ENCODE assay signal across 10 mouse cellular contexts in the genomic region with DNA sequence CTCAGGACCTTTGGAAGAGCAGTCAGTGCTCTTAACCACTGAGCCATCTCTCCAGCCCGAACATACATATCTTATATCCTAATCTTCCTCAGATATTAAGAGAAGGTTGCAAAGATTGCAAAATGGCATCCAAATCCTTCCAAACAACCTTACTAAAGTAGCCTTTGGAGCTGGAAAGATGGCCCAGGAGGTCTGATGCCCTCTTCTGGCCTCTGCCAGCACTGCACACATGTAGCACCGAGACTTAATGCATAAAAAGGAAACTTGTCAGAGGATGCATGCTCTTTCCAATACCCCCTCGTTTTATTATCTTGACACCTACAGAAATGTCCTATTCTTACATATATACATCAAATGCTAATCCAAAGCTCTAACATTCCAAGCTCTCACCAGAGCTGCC. TPM values are rescaled to one million over a fixed set of nuclear protein-coding genes. Genes with fewer than 3 reads are reported as not detected.
DNase-seq lines count a peak whose midpoint lies in the region; ATAC-seq and TF ChIP-seq lines count a peak whose summit lies in the region.
"Had no signal": no experiment of that assay in that cellular context is flagged by ENCODE, and none has a peak within 500 bp of the region (broad histone marks: within the 10 kb centered on the region; RNA-seq: fewer than 3 reads in every experiment).

No protein-coding gene starts in this region.

- H3K4me2 ChIP-seq in midbrain, embryonic 11.5 days, result no peak overlapping the region
- H3K4me2 ChIP-seq: heart, embryonic 13.5 days; lung, embryonic 15.5 days had no signal

- H3K4me3 ChIP-seq in lung, adult 2 months (replicated peaks; ENCODE audit: extremely low read depth, low read depth, low read length), result no peak overlapping the region
- H3K4me3 ChIP-seq in midbrain, embryonic 11.5 days (ENCODE audit: low read depth, low read length), result no peak overlapping the region
- H3K4me3 ChIP-seq: heart, embryonic 13.5 days; lung, embryonic 15.5 days had no signal

- no peaks in the 10 kb centered on the region for H3K27me3 ChIP-seq in midbrain, embryonic 11.5 days (ENCODE audit: control insufficient read depth, insufficient read depth, low read length)
- H3K27me3 ChIP-seq: heart, embryonic 13.5 days; lung, embryonic 15.5 days had no signal

- ATAC-seq in midbrain, embryonic 11.5 days (ENCODE audit: low FRiP score), result no peak

- 47% methylated on average over 3 of the region's 3 CpGs for WGBS in lung, adult 2 months
- WGBS in midbrain, embryonic 11.5 days, result 49% methylated on average over 3 of the region's 3 CpGs

- H3K36me3 ChIP-seq in midbrain, embryonic 11.5 days (ENCODE audit: control insufficient read depth, insufficient read depth, low read length), result no peaks in the 10 kb centered on the region
- H3K36me3 ChIP-seq: heart, embryonic 13.5 days; lung, embryonic 15.5 days had no signal

- peak; percentile 19 for DNase-seq in adrenal gland, adult 2 months
- DNase-seq in adrenal gland, adult 8-10 months, result no peak
- peak; percentile 67 for DNase-seq in kidney, postnatal 10 days
- no peak for DNase-seq in kidney, adult 11 months
- peak; percentile 75 for DNase-seq in R1 (ENCODE audit: low read depth, low spot score)
- peak; percentile 17 for DNase-seq in lung, adult 2 months
- peak; percentile 29 for DNase-seq in thymus, postnatal 0 days (ENCODE audit: low spot score)
- no peak for DNase-seq in midbrain, embryonic 11.5 days (ENCODE audit: low spot score, missing footprints)

- H3K4me1 ChIP-seq in lung, adult 2 months (ENCODE audit: control insufficient read depth, insufficient read depth, low read length), result no peaks in the 10 kb centered on the region
- no peaks in the 10 kb centered on the region for H3K4me1 ChIP-seq in midbrain, embryonic 11.5 days (ENCODE audit: control insufficient read depth, insufficient read depth, low read length)
- H3K4me1 ChIP-seq: heart, embryonic 13.5 days; lung, embryonic 15.5 days had no signal

- no peaks in the 10 kb centered on the region for H3K9me3 ChIP-seq in midbrain, embryonic 11.5 days (ENCODE audit: control insufficient read depth, low read length)
- H3K9me3 ChIP-seq: heart, embryonic 13.5 days; lung, embryonic 15.5 days had no signal

- TF ChIP-seq CTCF in lung, adult 2 months (IDR thresholded peaks at IDR 0.05; ENCODE audit: insufficient read depth, low read length), result peak; percentile 62

- no peak for TF ChIP-seq POLR2A in lung, adult 2 months (IDR thresholded peaks at IDR 0.05; ENCODE audit: borderline replicate concordance, extremely low read depth, low read depth, low read length)

- H3K27ac ChIP-seq in midbrain, embryonic 11.5 days (ENCODE audit: low read depth, low read length), result no peak overlapping the region
- H3K27ac ChIP-seq: heart, embryonic 13.5 days; lung, embryonic 15.5 days had no signal

- no peak overlapping the region for H3K9ac ChIP-seq in midbrain, embryonic 11.5 days (ENCODE audit: low read length)
- H3K9ac ChIP-seq: heart, embryonic 13.5 days; lung, embryonic 15.5 days had no signal

RNA-seq across cellular contexts. Expression of a gene that starts 2.3 kb away (rescaled TPM):
- under 1 TPM; 0.29 to 0.66 TPM for total RNA-seq in adrenal gland, adult 2 months (2021)
- polyA plus RNA-seq in adrenal gland, adult 2 months (2012; rRNA removed), result 0.17 and 0.20 TPM in 2 replicates
- under 1 TPM; 0.14 to 0.91 (median 0.52) TPM for total RNA-seq in adrenal gland, adult 8-10 months (2022)
- 0.34 and 0.57 TPM in 2 replicates for polyA plus RNA-seq in lung, adult 2 months (2012; rRNA removed)
- polyA plus RNA-seq in thymus, postnatal 0 days (2015; fragmentation: Nextera tagmentation; extraction: Ambion mirVana), result 0.36 and 0.44 TPM in 2 replicates
- polyA plus RNA-seq in midbrain, embryonic 11.5 days (2014; fragmentation: Nextera tagmentation; extraction: Ambion mirVana), result not detected in 2 replicates
- polyA plus RNA-seq: heart, embryonic 13.5 days; lung, embryonic 15.5 days had no signal

RNA-seq across cellular contexts. Expression of a gene that starts 27.3 kb away (rescaled TPM):
- total RNA-seq in adrenal gland, adult 2 months (2021), result 10 to 100 TPM; 72.3 to 99.9 TPM
- 184 and 189 TPM in 2 replicates for polyA plus RNA-seq in adrenal gland, adult 2 months (2012; rRNA removed)
- total RNA-seq in adrenal gland, adult 8-10 months (2022), result 100 to 1,000 TPM in 2 of 4 experiments, 10 to 100 TPM in 2; 86.5 to 106 (median 99.5) TPM
- 131 and 156 TPM in 2 replicates for polyA plus RNA-seq in lung, adult 2 months (2012; rRNA removed)
- 83.9 and 88.4 TPM in 2 replicates for polyA plus RNA-seq in thymus, postnatal 0 days (2015; fragmentation: Nextera tagmentation; extraction: Ambion mirVana)
- polyA plus RNA-seq in midbrain, embryonic 11.5 days (2014; fragmentation: Nextera tagmentation; extraction: Ambion mirVana), result 44.1 and 47.8 TPM in 2 replicates

RNA-seq across cellular contexts. Expression of a gene that starts 33.9 kb away (rescaled TPM):
- total RNA-seq in adrenal gland, adult 2 months (2021), result 10 to 100 TPM in 1 of 2 experiments, 1 to 10 TPM in 1; 5.0 to 11.9 TPM
- polyA plus RNA-seq in adrenal gland, adult 2 months (2012; rRNA removed), result 9.6 and 11.1 TPM in 2 replicates
- total RNA-seq in adrenal gland, adult 8-10 months (2022), result 10 to 100 TPM; 10.4 to 15.0 (median 11.7) TPM
- polyA plus RNA-seq in lung, adult 2 months (2012; rRNA removed), result 5.0 and 5.5 TPM in 2 replicates
- 10.2 and 10.8 TPM in 2 replicates for polyA plus RNA-seq in thymus, postnatal 0 days (2015; fragmentation: Nextera tagmentation; extraction: Ambion mirVana)
- 10.0 and 10.8 TPM in 2 replicates for polyA plus RNA-seq in midbrain, embryonic 11.5 days (2014; fragmentation: Nextera tagmentation; extraction: Ambion mirVana)

RNA-seq across cellular contexts. Expression of a gene that starts 35.8 kb away (rescaled TPM):
- 10 to 100 TPM; 24.3 to 28.4 TPM for total RNA-seq in adrenal gland, adult 2 months (2021)
- polyA plus RNA-seq in adrenal gland, adult 2 months (2012; rRNA removed), result 93.4 and 115 TPM in 2 replicates
- total RNA-seq in adrenal gland, adult 8-10 months (2022), result 10 to 100 TPM; 22.7 to 48.4 (median 37.4) TPM
- polyA plus RNA-seq in lung, adult 2 months (2012; rRNA removed), result 49.4 and 50.8 TPM in 2 replicates
- 5.7 and 7.6 TPM in 2 replicates for polyA plus RNA-seq in thymus, postnatal 0 days (2015; fragmentation: Nextera tagmentation; extraction: Ambion mirVana)
- polyA plus RNA-seq in midbrain, embryonic 11.5 days (2014; fragmentation: Nextera tagmentation; extraction: Ambion mirVana), result 5.0 and 5.2 TPM in 2 replicates

RNA-seq across cellular contexts. Expression of a gene that starts 40.7 kb away (rescaled TPM):
- total RNA-seq in adrenal gland, adult 2 months (2021), result 10 to 100 TPM; 18.1 to 28.7 TPM
- 0.68 and 1.1 TPM in 2 replicates for polyA plus RNA-seq in adrenal gland, adult 2 months (2012; rRNA removed)
- 10 to 100 TPM; 23.8 to 34.5 (median 27.8) TPM for total RNA-seq in adrenal gland, adult 8-10 months (2022)
- polyA plus RNA-seq in lung, adult 2 months (2012; rRNA removed), result 3.6 and 8.6 TPM in 2 replicates
- polyA plus RNA-seq in thymus, postnatal 0 days (2015; fragmentation: Nextera tagmentation; extraction: Ambion mirVana), result 33.2 and 34.2 TPM in 2 replicates
- 51.8 and 53.3 TPM in 2 replicates for polyA plus RNA-seq in midbrain, embryonic 11.5 days (2014; fragmentation: Nextera tagmentation; extraction: Ambion mirVana)

Comparison
In these comparisons a context has a peak if more than half of its experiments do, and no peak if none do; other contexts are left out.
1. DNase-seq: peak in adrenal gland, adult 2 months (single experiment), kidney, postnatal 10 days (single experiment), R1 (single experiment), lung, adult 2 months (single experiment) and thymus, postnatal 0 days (single experiment); none in adrenal gland, adult 8-10 months (single experiment), kidney, adult 11 months (single experiment) and midbrain, embryonic 11.5 days (single experiment).